Mouse (Mus musculus) lung, adult 18-20 months (tissue): ENCODE data around the gene Sypl2.
A peak's percentile ranks its signal among the peaks of the same experiment; 100 is the strongest.

Experiments
- DNase-seq, 2 experiments: peaks; one replicate each; pipeline ENCODE4 v3.0.0; 2022; ENCODE audit warnings: mixed read lengths in 2 of 2

Gene Sypl2

GRCm38 (mm10) chr3:108174672-108175531 lies 51.5 kb downstream of the Sypl2 start:
- no peak for DNase-seq

- DNase-seq = no peak
These were observed 57.2 kb downstream of the Sypl2 start for GRCm38 (mm10) chr3:108169199-108169598.

GRCm38 (mm10) chr3:108167499-108167898 lies 58.9 kb downstream of the Sypl2 start:
- DNase-seq = no peak

- peak in 1 of 2 experiments; percentile 37 for DNase-seq
These were observed 59.8 kb downstream of the Sypl2 start for GRCm38 (mm10) chr3:108166486-108167211.

GRCm38 (mm10) chr3:108165532-108166315 lies 60.7 kb downstream of the Sypl2 start:
- DNase-seq = no peak

GRCm38 (mm10) chr3:108164807-108165206 lies 61.6 kb downstream of the Sypl2 start:
- peak; percentile 76 to 78 for DNase-seq

GRCm38 (mm10) chr3:108164091-108164490 lies 62.4 kb downstream of the Sypl2 start:
- no peak for DNase-seq
